Mouse (Mus musculus) cerebellum, adult (tissue): ENCODE measurements around the gene Hlcs.
A peak's percentile ranks its signal among the peaks of the same experiment; 100 is the strongest.

Experiments used
- ATAC-seq: cut with Nextera tagmentation; 2 replicates; pipeline ENCODE4 v1.9.2; 2017; ENCODE audit warnings: mild to moderate bottlenecking, moderate library complexity, mixed read lengths; ENCODE audit not compliant: insufficient number of reproducible peaks, low FRiP score, low TSS enrichment

The Hlcs gene

DNA sequence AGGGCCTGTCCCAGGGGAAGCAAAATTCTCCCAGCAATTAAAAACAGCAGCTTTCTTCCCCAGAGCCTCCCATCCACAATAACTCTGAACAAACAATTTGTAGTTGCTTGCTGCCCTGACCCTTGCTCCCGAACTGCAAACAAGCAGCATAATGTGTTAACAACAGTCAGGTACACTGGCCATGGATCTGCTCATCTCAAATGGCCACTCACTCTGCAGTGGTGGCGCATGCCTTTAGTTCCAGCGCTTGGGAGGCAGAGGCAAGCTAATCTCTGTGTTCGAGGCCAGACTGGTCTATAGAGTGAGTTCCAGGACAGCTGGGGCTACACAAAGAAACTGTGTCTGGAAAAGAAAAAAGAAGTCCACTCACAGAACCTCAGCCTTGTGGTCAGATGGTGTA, 22.2 kb downstream of the Hlcs start:
- ATAC-seq: no peak

DNA sequence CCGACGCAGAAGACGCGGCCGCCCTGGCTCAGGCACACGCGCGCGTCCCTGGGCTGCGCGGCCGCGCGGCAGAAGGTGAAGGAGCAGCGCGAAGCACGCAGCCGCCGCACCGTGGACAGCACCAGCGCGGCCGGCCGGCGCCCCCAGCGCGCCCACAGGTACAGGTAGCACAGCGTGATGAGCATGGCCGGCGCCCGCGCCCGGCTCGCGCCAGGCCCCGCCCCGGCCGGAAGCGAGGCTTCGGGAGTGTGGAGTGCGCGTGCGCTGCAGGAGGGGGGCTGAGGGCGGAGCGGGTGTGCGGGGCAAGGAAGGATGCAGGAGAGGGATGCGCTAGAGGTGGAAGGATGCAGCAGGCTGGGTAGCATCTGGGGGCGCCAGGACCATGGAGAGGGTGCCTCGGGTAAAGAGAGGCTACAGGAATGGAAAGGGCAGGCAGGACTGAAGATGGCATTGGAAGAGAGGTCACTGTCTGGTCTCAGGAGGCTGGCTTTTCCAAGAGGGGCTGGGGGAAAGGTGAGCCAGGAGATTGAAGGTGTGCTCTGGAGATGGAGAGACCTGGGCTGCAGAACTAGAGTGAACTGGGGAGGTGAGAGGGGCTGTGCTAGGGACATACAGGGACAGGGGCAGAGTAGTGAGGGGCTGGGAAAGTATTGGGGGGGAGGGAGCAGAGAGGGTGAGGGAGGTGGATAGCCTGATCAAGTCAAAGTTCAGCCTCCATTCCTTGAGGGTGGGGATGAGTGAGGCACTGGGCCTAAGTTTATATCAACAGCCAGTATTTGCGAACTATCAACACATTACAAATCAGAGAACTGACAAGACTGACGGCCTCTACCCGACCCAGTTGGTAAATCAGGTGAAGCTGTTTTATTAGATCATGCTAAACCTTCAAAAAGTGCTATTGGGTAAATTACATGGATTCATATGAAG, 23.0 kb downstream of the Hlcs start:
- peak; percentile 93 for ATAC-seq

DNA sequence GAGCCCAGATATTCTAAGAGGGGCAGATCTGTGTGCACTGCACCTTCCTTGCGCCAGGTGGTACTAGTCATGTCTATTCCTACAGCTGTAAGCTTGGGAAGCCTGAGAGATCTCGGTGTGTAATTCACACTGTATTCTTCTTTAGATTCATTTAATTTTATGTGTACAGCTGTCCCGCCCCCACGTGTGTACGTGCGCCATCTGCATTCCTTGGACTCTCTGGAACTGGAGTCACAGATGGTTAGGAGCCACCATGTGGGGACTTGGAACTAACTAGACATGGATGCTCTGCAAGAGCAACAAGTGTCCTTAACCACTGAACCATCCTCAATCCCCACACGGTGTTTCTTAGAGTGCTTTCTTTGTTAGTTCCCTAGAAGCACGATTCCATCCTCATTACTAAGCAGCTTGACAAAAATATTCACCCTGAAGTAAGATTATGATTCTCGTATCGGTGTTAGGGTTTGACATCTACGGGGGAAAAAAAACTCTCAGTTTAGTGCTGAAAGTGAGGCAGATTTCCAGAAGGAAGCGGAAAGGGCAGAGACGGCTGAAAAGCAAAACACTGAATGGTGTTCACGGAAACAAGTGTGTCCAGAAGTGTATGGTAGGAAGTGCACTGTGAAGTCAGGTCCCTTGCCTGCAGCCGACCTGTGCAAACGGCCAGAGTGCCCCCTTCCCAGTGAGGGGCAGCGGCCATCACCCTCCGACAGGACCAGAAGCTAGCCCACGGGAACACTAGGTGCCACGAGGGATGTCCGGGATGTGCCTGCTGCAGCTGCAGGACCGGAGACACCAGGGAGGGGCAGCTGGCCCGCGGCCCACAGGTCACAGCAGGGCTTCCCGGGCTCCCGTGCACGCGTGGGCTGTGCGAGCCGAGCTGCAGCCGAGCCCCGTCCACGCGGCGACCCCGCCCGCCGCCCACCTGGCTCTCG, 24.0 kb downstream of the Hlcs start:
- peak; percentile 38 for ATAC-seq

DNA sequence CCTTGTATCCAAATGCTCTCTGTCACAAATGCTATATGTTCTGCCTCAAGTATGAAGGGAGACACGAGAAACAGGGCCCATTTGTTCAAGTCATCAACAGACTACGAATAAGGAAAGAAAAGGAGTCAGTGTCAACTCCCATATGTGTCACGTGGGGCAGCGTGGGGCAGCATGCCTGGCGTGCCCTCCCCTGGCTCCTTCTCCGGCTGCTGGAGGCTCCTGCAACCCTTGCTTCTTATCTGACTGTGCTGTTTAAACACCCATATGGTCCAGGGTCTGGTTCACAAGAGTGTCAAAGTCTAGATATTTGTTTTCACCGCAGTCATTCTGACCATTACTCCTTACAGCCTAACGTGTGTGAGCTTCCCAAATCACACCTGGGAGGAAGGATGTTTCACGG, 25.5 kb downstream of the Hlcs start:
- no peak for ATAC-seq

DNA sequence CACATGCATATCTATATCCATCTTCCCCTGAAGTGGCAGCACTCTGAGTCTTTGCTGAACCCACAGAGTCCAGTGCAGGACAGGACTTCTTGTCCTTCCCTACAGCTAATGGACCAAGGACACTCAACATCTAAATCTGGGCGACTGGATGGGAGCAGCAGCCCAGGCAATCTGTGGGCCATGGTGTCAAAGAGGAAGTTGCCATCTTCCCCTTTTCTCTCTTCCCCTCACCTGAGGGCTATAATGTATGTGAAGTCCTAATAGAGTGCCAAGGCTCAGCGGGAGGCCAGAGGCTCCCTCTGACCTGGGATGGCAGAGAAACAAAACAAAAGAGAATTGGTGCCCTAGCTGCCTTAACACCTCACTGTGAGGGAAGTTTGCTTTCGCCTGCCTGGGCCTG, 29.4 kb downstream of the Hlcs start:
- ATAC-seq: no peak

DNA sequence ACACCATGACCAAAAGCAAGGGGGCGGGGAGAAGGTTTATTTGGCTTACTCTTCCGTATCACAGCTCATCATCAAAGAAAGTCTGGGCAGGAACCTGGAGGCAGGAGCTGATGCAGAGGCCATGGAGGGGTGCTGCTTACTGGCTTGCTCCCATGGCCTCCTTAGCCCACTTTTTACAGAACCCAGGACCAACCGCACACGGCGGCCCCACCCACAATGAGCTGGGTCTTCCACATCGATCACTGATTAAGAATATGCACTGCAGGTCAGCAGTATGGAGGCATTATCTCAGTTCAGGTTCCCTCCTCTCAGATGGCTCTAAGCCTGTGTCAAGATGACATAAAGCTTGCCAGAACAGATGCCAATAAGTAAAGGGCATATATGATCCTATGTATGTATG, 42.5 kb downstream of the Hlcs start:
- ATAC-seq: no peak

DNA sequence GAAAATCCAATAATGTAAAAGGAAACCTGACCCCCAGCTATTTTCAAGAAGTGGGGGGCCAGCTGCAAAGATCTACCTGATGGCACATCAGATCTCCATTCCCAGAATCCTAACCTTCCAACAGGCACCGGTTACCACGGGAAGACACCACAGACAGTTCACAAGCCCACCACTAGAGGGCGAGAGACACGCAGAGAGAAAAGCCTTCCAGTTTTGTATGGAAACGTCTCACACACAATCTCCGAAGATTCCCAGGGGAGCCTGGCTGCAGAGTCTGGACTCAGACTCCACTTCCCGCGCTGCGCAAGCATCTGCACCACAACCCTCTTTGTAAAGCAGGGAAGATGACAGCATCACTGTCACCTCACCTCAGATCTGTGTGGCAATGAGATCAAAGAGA, 43.7 kb downstream of the Hlcs start:
- ATAC-seq: peak; percentile 87

DNA sequence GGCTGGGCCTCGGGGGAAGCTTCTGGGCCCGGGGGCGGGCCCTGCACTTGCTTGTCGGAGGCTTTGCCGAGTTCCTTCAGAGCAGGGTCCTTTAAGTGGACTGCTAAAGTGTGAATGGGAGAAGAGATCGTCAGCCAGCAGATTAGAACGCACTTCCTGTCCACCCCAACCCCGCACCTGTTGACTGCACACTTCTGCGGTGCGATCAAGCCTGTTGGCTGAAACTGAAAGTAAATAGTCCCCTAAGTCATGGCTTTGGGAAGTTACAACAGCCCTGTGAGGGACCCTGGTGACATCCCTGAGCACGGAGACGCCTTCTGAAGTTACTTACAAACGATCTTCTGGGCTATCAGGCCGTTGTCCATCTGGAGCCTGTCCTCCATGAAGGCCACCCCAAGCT, 45.2 kb downstream of the Hlcs start:
- ATAC-seq: no peak

DNA sequence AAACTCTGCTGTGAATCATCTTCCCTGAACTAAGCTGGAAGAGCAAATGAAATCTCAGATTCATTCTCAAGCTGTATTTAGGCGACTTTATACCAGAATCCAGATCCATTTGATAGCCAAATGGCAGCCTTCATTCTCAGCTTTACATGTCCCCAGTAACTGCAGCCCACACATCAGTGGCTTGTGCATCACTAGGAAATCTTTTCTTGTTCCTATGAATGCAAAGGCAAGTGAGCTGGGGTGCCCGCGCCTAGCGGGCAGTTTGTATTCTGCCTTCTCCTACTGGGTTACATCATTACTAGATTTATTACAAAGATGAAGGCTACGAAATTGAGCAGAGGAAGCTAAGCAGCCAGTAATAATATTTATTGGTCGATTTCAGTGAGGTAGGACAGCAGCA, 48.8 kb downstream of the Hlcs start:
- no peak for ATAC-seq

DNA sequence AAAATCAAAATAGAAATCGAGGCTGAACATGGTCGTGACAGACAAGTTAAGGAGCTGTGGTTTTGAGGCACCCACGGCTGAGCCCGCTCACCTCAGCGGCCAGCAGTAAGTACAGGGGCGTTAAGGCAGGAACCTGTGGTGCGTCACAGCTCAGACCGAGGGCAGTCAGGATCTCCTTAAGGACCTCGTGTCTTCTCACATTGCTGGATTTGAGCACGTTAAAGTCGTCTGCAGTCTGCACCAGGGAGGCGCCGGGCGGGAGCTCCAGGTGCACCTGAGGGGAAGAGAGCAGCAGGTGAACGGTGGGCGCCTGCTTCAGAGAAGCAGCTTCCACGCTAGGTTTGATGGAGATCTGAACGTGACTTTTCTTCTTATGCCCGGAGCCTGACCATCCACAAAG, 50.9 kb downstream of the Hlcs start:
- ATAC-seq: no peak

DNA sequence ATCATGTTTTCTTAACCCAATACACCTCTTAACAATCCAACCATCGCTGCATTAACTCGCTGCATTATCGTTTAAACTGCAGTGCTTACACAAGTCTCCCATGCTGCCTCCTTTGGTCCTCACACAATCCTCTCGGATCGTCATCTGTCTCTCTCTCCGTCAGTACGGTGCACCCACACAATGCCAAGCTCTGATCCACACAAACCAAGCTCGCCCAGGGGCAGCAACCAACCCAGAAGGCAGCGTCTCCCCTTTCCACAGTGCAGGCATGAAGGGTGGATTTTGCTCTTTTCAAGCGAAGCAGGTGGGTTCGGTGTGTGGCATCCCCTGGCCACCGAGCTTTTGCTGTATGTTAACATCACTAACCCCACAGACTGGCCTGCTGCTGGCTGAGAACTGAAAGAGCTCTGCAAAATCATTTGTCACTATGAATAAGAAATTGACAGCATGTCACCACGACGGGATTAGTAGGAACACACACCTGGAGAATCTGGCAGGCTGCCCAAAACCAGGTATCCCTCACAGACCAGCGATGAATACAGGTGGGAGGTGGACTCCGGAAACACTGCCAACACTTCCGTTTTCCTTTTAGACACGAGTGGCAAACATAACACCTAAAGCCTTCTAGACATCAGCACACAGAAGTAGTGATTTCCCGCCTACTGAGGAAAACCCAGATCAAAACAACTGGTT, 52.3 kb downstream of the Hlcs start:
- no peak for ATAC-seq

DNA sequence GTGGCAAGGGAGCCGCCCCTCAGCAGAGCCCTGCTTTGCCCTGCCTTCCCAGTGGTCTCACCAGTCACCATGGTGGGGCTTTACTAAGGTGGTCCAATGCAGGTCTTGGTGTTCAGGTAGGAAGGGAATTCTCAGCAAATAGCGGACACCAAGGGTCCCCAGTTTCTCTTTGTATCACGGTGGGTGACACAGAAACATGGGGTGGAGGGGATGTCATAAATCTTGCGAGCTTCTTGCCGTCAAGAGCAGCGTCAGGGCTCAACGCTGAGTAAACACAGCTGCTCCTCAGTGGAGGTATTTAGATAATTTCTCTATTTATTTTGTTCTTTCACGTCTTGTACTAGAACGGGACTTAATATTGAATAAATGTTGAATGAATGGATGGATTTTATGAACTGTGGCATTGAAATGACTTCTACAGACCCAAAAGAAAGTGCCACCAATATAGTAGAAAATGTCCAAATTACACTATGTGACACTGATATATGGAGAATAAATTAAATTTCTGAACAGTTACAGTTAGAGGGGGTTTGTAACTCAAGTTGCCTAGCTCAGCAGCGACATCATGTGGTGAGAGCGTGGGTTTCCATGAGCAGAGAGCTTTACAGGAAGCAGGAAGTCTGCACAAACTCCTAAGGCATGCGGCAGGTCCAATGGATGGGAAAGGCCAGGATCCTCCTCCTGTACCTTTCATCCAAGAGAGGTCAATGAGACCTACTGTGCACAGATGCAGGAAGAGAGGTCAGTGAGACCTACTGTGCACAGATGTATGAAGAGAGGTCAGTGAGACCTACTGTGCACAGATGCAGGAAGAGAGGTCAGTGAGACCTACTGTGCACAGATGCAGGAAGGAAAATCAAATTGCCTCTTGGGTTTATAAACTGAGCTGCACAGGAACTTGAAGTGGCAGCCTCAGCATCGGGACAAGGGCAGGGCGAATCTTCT, 54.7 kb downstream of the Hlcs start:
- no peak for ATAC-seq

DNA sequence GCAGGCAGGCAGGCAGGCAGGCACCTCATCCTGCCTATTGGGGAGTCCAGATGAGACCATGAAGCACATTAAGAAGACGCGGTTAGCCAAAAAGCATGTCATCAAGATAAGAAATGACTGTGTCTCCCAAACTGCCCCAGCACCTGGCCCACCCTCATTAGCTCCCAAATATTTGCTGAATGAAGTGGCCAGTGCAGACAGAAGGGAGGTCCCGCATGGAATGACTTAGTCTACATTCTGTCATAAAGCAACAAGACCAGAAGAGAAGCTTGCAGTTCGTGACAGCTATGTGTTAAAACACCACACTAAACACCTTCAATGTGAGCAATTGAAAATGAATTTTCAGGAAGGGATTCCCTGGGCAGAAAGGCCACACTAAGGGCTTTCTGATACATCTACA, 57.8 kb downstream of the Hlcs start:
- ATAC-seq: no peak

DNA sequence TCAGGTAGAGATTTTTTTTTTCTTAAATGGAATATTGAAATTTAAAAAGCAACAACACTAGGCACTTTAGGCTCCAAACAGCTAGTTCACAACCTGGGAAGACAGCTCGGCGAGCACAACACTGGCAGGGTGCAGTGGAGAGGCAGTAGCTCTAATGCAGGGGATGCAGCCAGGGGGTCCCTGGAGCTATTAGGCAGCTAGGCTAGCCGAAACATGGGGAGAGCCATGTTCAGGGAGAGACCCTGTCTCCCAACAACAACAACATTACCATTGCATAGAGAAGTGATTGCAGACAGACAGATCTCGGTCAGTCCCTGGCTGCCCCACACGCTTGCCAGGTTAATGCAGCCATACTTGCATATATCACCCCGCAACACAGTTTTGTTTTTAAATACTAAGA, 58.3 kb downstream of the Hlcs start:
- no peak for ATAC-seq

DNA sequence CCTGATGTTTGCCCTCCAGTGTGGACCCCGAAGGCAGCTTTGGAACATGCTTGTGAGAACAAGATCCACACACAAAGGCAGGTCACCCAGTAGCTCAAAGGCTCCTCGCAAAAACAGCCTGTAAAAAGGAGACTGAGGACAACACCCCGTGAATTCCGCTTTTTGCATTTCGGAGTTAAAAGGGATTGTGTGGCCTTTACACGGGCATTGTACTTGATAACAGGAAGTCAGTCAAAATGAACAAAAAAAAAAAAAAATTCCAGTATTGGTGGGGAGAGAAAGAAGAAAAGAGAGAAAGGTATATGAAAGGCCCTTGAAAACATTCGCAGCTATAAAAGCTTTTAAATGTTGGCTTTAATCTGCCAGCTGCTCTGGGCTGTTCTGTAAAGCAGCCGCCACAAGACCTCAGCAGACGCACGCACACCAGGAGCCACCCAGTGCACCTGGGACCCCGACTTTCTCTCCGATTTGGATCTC, 58.9 kb downstream of the Hlcs start:
- ATAC-seq: no peak

DNA sequence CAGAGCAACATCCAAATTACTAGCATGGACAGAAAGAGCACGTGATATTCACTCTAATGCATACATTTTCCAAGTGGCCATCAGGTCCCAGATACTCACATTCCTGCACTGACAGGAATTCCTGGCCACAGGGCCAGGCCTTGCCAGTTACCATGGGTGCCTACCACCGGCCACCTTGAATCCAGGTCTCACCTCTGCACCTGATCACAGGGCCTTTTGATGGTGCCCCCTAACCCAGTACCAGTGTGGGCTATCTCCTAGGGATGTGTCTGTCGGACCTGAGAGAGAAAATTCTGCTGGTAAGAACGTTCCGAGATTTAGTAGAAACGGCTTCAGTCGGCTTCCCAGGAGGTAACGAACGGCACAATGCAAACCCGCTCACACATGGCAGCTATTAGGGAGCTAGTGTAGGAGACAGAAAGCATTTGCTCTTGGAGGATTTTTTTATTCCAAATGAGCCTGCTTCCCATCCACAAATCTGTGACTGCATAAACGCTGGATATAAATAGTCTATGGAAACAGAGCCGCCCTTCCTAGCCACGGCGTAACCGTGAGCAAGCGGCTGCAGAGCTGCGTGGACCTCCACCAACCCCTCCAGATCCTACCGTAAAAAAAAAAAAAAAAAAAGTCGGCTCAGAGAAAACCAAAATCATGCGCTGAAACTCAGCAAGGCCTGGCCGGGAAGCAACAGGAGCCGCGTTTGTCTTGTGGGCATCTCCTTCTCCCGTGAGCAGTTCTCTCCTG, 59.5 kb downstream of the Hlcs start:
- no peak for ATAC-seq

DNA sequence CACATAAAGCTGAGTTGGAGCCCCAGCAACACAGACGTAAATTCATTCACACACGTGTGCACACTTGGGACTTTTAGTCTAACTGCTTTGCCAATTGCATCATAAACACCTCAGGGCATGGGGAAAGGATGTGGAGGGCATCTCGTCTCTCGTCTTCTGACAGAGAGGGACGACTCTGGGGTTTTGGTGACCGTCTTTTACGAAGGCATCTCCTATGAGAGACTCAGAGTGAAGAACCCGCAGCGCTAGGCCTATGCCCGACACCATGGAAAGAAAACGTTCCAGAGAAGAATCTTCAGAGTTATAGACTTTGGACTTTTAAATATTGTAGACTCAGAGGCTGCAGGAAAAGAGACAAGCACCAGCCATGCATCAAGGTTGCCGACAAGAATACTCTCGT, 61.6 kb downstream of the Hlcs start:
- no peak for ATAC-seq

DNA sequence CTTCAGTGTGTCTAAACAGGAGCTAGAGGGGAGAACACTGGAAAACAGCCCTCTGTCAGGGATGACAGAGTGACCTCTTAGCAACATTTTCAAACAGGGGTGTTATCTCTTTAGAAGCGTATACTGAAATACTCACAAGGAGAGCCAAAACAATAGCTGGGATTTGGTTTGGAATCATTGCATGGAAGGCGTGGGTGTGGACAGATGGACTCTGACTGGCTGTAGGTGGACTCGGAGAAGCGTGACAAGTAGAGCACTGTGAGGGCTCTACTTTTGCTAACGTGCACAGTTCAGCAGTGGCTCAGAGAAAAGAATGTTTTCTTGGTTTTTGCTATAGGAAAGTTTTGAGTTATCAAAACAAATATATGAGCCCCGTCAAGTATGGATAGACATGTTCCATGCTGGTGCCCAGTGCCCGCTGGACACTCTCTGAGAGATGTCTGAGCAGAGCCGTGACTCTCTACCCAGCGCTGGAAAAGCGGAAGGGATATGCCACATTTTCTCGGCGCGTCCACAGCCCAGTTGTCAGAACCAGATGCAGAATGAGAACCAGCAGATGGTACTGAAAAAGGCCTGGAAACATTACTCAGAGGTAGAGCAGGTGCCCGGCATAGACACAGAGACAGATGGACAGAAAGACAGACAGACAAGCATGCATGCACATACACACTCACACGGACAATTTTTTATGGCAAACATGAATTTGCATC, 62.6 kb downstream of the Hlcs start:
- peak; percentile 60; the same call in 1 of the 2 replicates for ATAC-seq
